Mouse (Mus musculus): Measurements from ENCODE around the gene Hck. TPM values are rescaled to one million over a fixed set of nuclear protein-coding genes. Genes with fewer than 3 reads are reported as not detected.

Gene Hck
- total RNA-seq, 1 experiment = 29.3 TPM

DNA sequence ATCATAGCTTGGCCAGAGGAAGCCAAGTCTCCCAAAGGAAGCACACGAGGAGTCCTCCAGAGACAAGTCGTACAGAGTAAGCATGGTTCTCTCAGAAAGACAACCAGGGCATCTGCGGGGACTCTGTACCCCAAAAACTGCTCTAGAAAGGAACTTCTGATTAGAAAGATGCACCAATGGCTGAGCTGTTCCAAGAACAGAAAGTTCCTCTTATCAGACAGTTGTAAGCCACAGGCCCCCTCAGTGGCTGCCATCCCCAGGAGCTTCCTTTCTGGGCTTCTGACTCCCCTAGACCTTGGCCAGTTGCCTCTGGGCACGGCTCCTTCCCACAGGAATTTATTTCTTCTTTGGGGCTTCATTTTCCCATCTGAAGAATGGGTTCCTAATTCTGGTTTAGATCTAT is 7.4 kb downstream of the Hck start:
- no peak for TF ChIP-seq MAFK (IDR thresholded peaks at IDR 0.05; ENCODE audit: insufficient read depth, low read depth, low read length)
- no peak for TF ChIP-seq ZNF384 (IDR thresholded peaks at IDR 0.05; ENCODE audit: low read depth, low read length)
- TF ChIP-seq ZC3H11A (IDR thresholded peaks at IDR 0.05; ENCODE audit: borderline replicate concordance, low read depth, low read length) = no peak
- TF ChIP-seq CHD2 (IDR thresholded peaks at IDR 0.05; ENCODE audit: low read depth, low read length) = no peak
- TF ChIP-seq HCFC1 (IDR thresholded peaks at IDR 0.05; ENCODE audit: borderline replicate concordance, insufficient read depth, low read length) = no peak
- Histone ChIP-seq H3K4me1 (ENCODE audit: control insufficient read depth in 2 of 2, insufficient read depth in 2 of 2, low read length in 2 of 2, poor library complexity in 1 of 2) (no peaks in the 10 kb centered on the region), H3K9ac (ENCODE audit: insufficient read depth, low read depth, low read length, poor library complexity, severe bottlenecking) (no peak overlapping the region), H3K9me3 (ENCODE audit: control insufficient read depth, insufficient read depth, low read depth, low read length) (no peaks in the 10 kb centered on the region), H3K27ac (ENCODE audit: insufficient read depth, low read depth, low read length, poor library complexity, severe bottlenecking) (no peak overlapping the region), H3K36me3 (ENCODE audit: control insufficient read depth, insufficient read depth, low read length, poor library complexity, severe bottlenecking) (peaks cover 4% of the 10 kb centered on the region; the same call in 1 of the 2 replicates), H3K4me3 (ENCODE audit: insufficient read depth in 1 of 2, low read depth in 1 of 2, low read length in 2 of 2, poor library complexity in 1 of 2, severe bottlenecking in 1 of 2) (no peak overlapping the region)
- DNase-seq (ENCODE audit: low read depth, low spot score) = no peak
- in situ Hi-C loops (cut with MboI; ENCODE audit: low sequenced_read_pairs in 2 of 2, unreplicated experiment in 2 of 2) = no loop called here

DNA sequence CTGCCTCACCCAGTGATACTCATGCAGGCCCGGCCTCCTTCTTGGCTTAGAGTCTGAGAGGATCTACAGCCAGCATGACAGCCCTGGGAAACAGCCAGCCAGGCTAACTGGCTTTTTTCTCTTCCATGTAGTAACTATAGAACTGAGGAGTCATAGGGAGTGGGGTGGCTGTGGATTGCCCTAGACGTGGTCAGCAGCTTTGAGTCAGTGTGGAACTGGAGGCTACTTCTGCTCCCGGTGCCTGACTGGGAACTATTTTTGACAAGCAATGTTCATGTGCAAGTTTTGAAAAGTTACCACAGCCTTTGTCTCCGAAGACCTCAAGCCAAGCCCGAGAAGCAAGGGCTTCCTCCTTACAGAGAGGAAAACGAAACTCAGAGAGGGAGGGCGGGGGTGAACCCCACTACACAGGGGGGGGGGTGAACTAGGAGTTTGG is 8.8 kb downstream of the Hck start:
- in situ Hi-C loops (cut with MboI; ENCODE audit: low sequenced_read_pairs in 2 of 2, unreplicated experiment in 2 of 2) = no loop called here
- Histone ChIP-seq H3K9ac (ENCODE audit: insufficient read depth, low read depth, low read length, poor library complexity, severe bottlenecking) (no peak overlapping the region), H3K4me3 (ENCODE audit: insufficient read depth in 1 of 2, low read depth in 1 of 2, low read length in 2 of 2, poor library complexity in 1 of 2, severe bottlenecking in 1 of 2) (no peak overlapping the region), H3K9me3 (ENCODE audit: control insufficient read depth, insufficient read depth, low read depth, low read length) (no peaks in the 10 kb centered on the region), H3K4me1 (ENCODE audit: control insufficient read depth in 2 of 2, insufficient read depth in 2 of 2, low read length in 2 of 2, poor library complexity in 1 of 2) (no peaks in the 10 kb centered on the region), H3K36me3 (ENCODE audit: control insufficient read depth, insufficient read depth, low read length, poor library complexity, severe bottlenecking) (peaks cover 4% of the 10 kb centered on the region; the same call in 1 of the 2 replicates), H3K27ac (ENCODE audit: insufficient read depth, low read depth, low read length, poor library complexity, severe bottlenecking) (no peak overlapping the region)
- TF ChIP-seq ZC3H11A (IDR thresholded peaks at IDR 0.05; ENCODE audit: borderline replicate concordance, low read depth, low read length) = no peak
- TF ChIP-seq HCFC1 (IDR thresholded peaks at IDR 0.05; ENCODE audit: borderline replicate concordance, insufficient read depth, low read length) = no peak
- TF ChIP-seq MAFK (IDR thresholded peaks at IDR 0.05; ENCODE audit: insufficient read depth, low read depth, low read length) = no peak
- TF ChIP-seq CHD2 (IDR thresholded peaks at IDR 0.05; ENCODE audit: low read depth, low read length) = no peak
- TF ChIP-seq ZNF384 (IDR thresholded peaks at IDR 0.05; ENCODE audit: low read depth, low read length) = no peak
- DNase-seq (ENCODE audit: low read depth, low spot score) = no peak

DNA sequence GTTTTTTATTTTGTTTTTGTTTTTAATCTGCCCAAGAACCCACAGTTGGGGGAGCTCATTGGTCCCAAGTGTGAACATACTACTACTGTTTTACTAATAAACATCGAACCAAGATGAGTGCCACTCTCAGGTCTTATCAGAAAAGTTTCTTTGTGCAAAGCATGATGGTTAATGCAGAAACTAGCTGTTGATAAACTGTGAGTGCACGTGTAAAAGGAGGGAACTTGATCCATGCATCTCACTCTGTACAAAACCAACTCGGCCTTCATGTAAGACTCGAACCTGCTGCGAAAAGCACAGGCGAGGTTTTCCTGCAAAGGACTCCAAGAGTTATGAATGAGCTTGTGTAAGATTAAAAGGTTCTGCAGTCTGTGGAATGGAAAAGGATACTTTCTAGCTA is 11.2 kb downstream of the Hck start:
- in situ Hi-C loops (cut with MboI; ENCODE audit: low sequenced_read_pairs in 2 of 2, unreplicated experiment in 2 of 2) = no loop called here
- Histone ChIP-seq H3K9me3 (ENCODE audit: control insufficient read depth, insufficient read depth, low read depth, low read length) (no peaks in the 10 kb centered on the region), H3K9ac (ENCODE audit: insufficient read depth, low read depth, low read length, poor library complexity, severe bottlenecking) (no peak overlapping the region), H3K4me1 (ENCODE audit: control insufficient read depth in 2 of 2, insufficient read depth in 2 of 2, low read length in 2 of 2, poor library complexity in 1 of 2) (no peaks in the 10 kb centered on the region), H3K4me3 (ENCODE audit: insufficient read depth in 1 of 2, low read depth in 1 of 2, low read length in 2 of 2, poor library complexity in 1 of 2, severe bottlenecking in 1 of 2) (no peak overlapping the region), H3K36me3 (ENCODE audit: control insufficient read depth, insufficient read depth, low read length, poor library complexity, severe bottlenecking) (peaks cover 4% of the 10 kb centered on the region; the same call in 1 of the 2 replicates), H3K27ac (ENCODE audit: insufficient read depth, low read depth, low read length, poor library complexity, severe bottlenecking) (no peak overlapping the region)
- no peak for DNase-seq (ENCODE audit: low read depth, low spot score)
- TF ChIP-seq HCFC1 (IDR thresholded peaks at IDR 0.05; ENCODE audit: borderline replicate concordance, insufficient read depth, low read length) = no peak
- no peak for TF ChIP-seq ZC3H11A (IDR thresholded peaks at IDR 0.05; ENCODE audit: borderline replicate concordance, low read depth, low read length)
- no peak for TF ChIP-seq CHD2 (IDR thresholded peaks at IDR 0.05; ENCODE audit: low read depth, low read length)
- TF ChIP-seq MAFK (IDR thresholded peaks at IDR 0.05; ENCODE audit: insufficient read depth, low read depth, low read length) = no peak
- no peak for TF ChIP-seq ZNF384 (IDR thresholded peaks at IDR 0.05; ENCODE audit: low read depth, low read length)

DNA sequence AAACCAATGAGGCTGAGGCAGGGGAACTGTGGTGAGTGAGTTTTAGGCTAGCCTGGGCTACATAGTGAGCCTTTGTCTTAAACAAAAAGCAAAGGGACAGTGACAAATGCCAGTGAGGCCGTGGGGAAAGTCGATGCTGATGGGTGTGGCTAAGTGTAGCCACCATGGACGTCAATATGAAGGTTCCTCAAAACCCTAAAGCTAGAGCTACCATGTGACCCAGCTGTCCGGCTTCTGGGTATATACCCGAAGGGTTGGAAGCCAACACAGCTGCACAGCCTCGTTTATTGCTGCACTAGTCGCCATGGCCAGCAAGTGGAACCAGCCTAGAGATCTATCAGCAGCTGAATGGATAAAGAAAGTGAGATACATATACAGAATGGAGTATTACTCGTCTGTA is 11.9 kb downstream of the Hck start:
- TF ChIP-seq MAFK (IDR thresholded peaks at IDR 0.05; ENCODE audit: insufficient read depth, low read depth, low read length) = no peak
- TF ChIP-seq CHD2 (IDR thresholded peaks at IDR 0.05; ENCODE audit: low read depth, low read length) = no peak
- TF ChIP-seq ZNF384 (IDR thresholded peaks at IDR 0.05; ENCODE audit: low read depth, low read length) = no peak
- no peak for TF ChIP-seq HCFC1 (IDR thresholded peaks at IDR 0.05; ENCODE audit: borderline replicate concordance, insufficient read depth, low read length)
- TF ChIP-seq ZC3H11A (IDR thresholded peaks at IDR 0.05; ENCODE audit: borderline replicate concordance, low read depth, low read length) = no peak
- no peaks in the 10 kb centered on the region for H3K36me3 ChIP-seq (ENCODE audit: control insufficient read depth, insufficient read depth, low read length, poor library complexity, severe bottlenecking)
- H3K4me1 ChIP-seq (ENCODE audit: control insufficient read depth in 2 of 2, insufficient read depth in 2 of 2, low read length in 2 of 2, poor library complexity in 1 of 2) = no peaks in the 10 kb centered on the region
- no peak for DNase-seq (ENCODE audit: low read depth, low spot score)
- in situ Hi-C loops (cut with MboI; ENCODE audit: low sequenced_read_pairs in 2 of 2, unreplicated experiment in 2 of 2) = no loop called here
- no peak overlapping the region for H3K27ac ChIP-seq (ENCODE audit: insufficient read depth, low read depth, low read length, poor library complexity, severe bottlenecking)
- no peaks in the 10 kb centered on the region for H3K9me3 ChIP-seq (ENCODE audit: control insufficient read depth, insufficient read depth, low read depth, low read length)
- H3K4me3 ChIP-seq (ENCODE audit: insufficient read depth in 1 of 2, low read depth in 1 of 2, low read length in 2 of 2, poor library complexity in 1 of 2, severe bottlenecking in 1 of 2) = no peak overlapping the region
- no peak overlapping the region for H3K9ac ChIP-seq (ENCODE audit: insufficient read depth, low read depth, low read length, poor library complexity, severe bottlenecking)

Data from ES-E14 (cell line).